Mouse (Mus musculus) lung, adult 2 months (tissue): ENCODE data around the gene Mrpl45.

Source experiments
- CTCF ChIP-seq: fragments of 200-500 bp; IDR thresholded peaks from 2 replicates; pipeline ENCODE4 v1.5.1; 2011; ENCODE audit warnings: mild to moderate bottlenecking, low read length, control low read depth; ENCODE audit not compliant: insufficient read depth
- POLR2A ChIP-seq: fragments of 200-500 bp; IDR thresholded peaks from 2 replicates; pipeline ENCODE4 v1.6.1; 2011; ENCODE audit warnings: low read depth, mild to moderate bottlenecking, control low read depth, low read length, borderline replicate concordance; ENCODE audit errors: extremely low read depth

DNA sequence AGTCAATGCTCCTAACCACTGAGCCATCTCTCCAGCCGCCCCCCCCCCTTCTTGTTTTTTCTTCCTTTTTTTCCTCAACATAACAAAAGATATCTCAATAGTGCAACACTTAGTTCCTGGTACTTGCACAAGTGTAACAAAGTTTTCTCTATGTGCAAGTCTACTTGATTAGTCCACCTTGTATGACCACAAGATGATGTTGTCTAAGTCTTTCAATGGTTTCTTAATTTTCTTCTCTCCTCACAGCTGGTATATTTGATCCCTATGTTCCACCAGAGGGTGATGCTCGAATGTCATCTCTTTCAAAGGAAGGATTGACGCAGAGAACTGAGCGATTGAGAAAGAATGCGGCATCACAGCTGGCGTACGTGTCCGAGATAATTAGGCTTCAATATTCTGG is 5.7 kb downstream of the Mrpl45 start:
- TF ChIP-seq CTCF = no peak
- TF ChIP-seq POLR2A = no peak
